Mouse (Mus musculus): ENCODE results near the gene Ensa. TPM values are rescaled to one million over a fixed set of nuclear protein-coding genes. Genes with fewer than 3 reads are reported as not detected.
A peak's percentile ranks its signal among the peaks of the same experiment; 100 is the strongest.
"Not testable (repeated sequence)": the region's sequence is repeated elsewhere in the genome, so short reads cannot be mapped to it uniquely, and the experiment has no call there.

Ensa gene
- polyA plus RNA-seq, 1 experiment from 2014 or later = 95.1 TPM

DNA sequence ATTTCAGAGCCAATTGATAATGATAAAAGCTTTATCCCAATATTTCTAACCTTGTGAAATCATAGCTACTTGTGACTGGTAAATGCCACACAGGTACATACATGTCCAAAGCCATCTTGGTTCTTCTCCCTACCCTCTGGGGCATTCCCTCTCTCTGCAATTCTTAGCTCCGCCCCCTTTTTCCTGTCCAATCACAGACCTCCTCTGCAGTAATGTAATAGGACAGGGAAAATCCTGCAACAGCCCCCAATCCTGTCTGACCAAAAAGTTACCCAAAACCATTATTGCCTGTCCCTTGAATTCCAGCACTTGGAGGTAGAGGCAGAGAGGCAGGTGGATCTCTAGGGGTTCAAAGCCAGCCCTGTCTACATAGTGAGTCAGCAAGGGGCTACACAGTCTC is 3.6 kb upstream of the Ensa start:
- H3K27me3 ChIP-seq (ENCODE audit: control insufficient read depth, insufficient read depth, low read length) = no peaks in the 10 kb centered on the region
- no peak overlapping the region for H3K4me3 ChIP-seq (replicated peaks; ENCODE audit: low read length)
- no peak overlapping the region for H3K9ac ChIP-seq
- H3K36me3 ChIP-seq (replicated peaks; ENCODE audit: control insufficient read depth, insufficient read depth) = peaks cover 43% of the 10 kb centered on the region
- no peak overlapping the region for H3K27ac ChIP-seq
- no peak for ATAC-seq (ENCODE audit: low FRiP score)
- DNase-seq (ENCODE audit: low spot score) = no peak
- H3K9me3 ChIP-seq (ENCODE audit: control insufficient read depth, low read length) = no peaks in the 10 kb centered on the region
- 87% methylated on average over 1 of the region's 1 CpGs for WGBS
- no peak overlapping the region for H3K4me2 ChIP-seq (replicated peaks)
- peaks cover 7% of the 10 kb centered on the region for H3K4me1 ChIP-seq (replicated peaks; ENCODE audit: control insufficient read depth, insufficient read depth, low read length)

DNA sequence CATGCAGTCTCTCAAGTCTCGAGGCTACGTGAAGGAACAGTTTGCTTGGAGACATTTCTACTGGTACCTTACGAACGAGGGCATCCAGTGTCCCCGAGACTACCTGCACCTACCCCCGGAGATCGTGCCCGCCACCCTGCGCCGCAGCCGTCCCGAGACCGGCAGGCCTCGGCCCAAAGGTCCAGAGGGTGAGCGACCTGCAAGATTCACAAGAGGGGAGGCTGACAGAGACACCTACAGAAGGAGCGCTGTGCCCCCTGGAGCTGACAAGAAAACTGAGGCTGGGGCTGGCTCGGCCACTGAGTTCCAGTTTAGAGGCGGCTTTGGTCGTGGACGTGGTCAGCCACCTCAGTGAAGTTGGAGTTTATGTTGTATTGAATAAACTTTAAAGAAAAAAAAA is 2.4 kb upstream of the Ensa start:
- WGBS = 93% methylated on average over 20 of the region's 20 CpGs
- not testable (repeated sequence) for H3K9me3 ChIP-seq (ENCODE audit: control insufficient read depth, low read length); H3K27ac ChIP-seq; DNase-seq (ENCODE audit: low spot score); ATAC-seq (ENCODE audit: low FRiP score); H3K4me3 ChIP-seq (replicated peaks; ENCODE audit: low read length); H3K9ac ChIP-seq; H3K4me2 ChIP-seq (replicated peaks); H3K27me3 ChIP-seq (ENCODE audit: control insufficient read depth, insufficient read depth, low read length)
- peaks cover 43% of the 10 kb centered on the region for H3K36me3 ChIP-seq (replicated peaks; ENCODE audit: control insufficient read depth, insufficient read depth)
- H3K4me1 ChIP-seq (replicated peaks; ENCODE audit: control insufficient read depth, insufficient read depth, low read length) = peaks cover 13% of the 10 kb centered on the region

DNA sequence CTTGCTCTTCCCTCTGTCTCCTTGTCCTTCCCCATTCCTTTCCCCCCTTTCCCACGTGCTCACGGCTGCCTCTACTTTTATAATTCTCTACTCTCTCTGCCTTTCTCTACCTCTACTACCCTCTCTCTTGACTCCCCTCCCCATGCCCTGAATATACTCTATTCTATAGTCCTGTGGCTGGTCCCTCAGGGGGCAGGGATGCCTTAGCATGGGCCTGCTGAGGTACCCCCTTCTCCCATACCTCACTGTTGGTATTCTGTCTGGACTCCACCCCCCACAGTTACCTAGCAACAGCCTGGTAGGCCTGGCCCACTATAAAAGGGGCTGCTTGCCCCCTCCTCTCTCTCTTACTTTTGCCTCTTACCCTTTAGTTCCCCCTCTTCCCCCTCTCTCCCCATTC is 1.2 kb upstream of the Ensa start:
- Histone ChIP-seq H3K4me1 (replicated peaks; ENCODE audit: control insufficient read depth, insufficient read depth, low read length) (peaks cover 13% of the 10 kb centered on the region), H3K4me2 (replicated peaks) (no peak overlapping the region), H3K27ac (no peak overlapping the region), H3K36me3 (replicated peaks; ENCODE audit: control insufficient read depth, insufficient read depth) (peaks cover 44% of the 10 kb centered on the region), H3K4me3 (replicated peaks; ENCODE audit: low read length) (no peak overlapping the region), H3K27me3 (ENCODE audit: control insufficient read depth, insufficient read depth, low read length) (no peaks in the 10 kb centered on the region), H3K9me3 (ENCODE audit: control insufficient read depth, low read length) (no peaks in the 10 kb centered on the region), H3K9ac (no peak overlapping the region)
- ATAC-seq (ENCODE audit: low FRiP score) (no peak), DNase-seq (ENCODE audit: low spot score) (no peak)
- WGBS = 44% methylated on average over 2 of the region's 2 CpGs

DNA sequence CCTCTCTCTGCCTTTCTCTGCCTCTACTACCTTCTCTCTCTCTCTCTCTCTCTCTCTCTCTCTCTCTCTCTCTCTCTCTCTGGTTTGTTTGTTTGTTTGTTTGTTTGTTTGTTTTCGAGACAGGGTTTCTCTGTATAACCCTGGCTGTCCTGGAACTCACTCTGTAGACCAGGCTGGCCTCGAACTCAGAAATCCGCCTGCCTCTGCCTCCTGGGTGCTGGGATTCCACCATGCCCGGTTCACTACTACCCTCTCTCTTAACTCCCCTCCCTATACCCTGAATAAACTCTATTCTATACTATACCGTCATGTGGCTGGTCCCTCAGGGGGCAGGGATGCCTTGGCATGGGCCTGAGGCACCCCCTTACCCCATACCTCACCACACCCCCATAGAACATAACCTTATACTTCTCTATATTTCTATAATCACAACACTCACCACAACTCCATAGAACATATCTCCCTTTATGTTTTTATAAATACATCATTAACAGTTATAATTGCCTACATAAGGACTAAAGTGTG is 740 bp upstream of the Ensa start:
- not testable (repeated sequence) for DNase-seq (ENCODE audit: low spot score); ATAC-seq (ENCODE audit: low FRiP score); H3K27me3 ChIP-seq (ENCODE audit: control insufficient read depth, insufficient read depth, low read length); H3K9me3 ChIP-seq (ENCODE audit: control insufficient read depth, low read length)
- Histone ChIP-seq H3K9ac (peak overlapping the region; percentile 53), H3K36me3 (replicated peaks; ENCODE audit: control insufficient read depth, insufficient read depth) (peaks cover 45% of the 10 kb centered on the region), H3K4me3 (replicated peaks; ENCODE audit: low read length) (peak overlapping the region; percentile 48), H3K4me1 (replicated peaks; ENCODE audit: control insufficient read depth, insufficient read depth, low read length) (peaks cover 13% of the 10 kb centered on the region), H3K27ac (peak overlapping the region; percentile 79), H3K4me2 (replicated peaks) (peak overlapping the region; percentile 55)
- WGBS = 67% methylated on average over 5 of the region's 5 CpGs

DNA sequence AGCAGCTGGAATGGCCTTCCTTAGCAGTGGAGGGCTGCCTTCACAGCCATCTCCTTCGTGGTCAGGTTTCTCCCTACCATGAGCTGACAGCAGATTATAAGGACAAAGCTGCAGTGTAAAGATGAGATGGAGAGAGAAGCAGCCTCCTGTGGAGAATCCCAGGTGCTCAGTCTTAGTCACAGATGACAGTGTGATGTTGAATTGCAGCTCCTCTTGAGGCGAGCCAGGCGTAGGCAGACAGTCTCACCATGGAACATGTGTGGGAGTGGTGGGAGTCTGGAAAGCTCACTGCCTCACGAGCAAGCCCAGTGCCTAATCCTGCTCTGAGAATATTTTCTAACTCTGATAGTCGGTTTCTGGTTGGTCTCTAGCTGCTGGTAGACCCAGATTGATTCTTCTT is 3.0 kb downstream of the Ensa start:
- Histone ChIP-seq H3K9ac (no peak overlapping the region), H3K27ac (no peak overlapping the region), H3K4me2 (replicated peaks) (no peak overlapping the region), H3K9me3 (ENCODE audit: control insufficient read depth, low read length) (no peaks in the 10 kb centered on the region), H3K27me3 (ENCODE audit: control insufficient read depth, insufficient read depth, low read length) (no peaks in the 10 kb centered on the region), H3K36me3 (replicated peaks; ENCODE audit: control insufficient read depth, insufficient read depth) (peaks cover 64% of the 10 kb centered on the region), H3K4me3 (replicated peaks; ENCODE audit: low read length) (no peak overlapping the region), H3K4me1 (replicated peaks; ENCODE audit: control insufficient read depth, insufficient read depth, low read length) (peaks cover 13% of the 10 kb centered on the region)
- DNase-seq (ENCODE audit: low spot score) = no peak
- ATAC-seq (ENCODE audit: low FRiP score) = no peak
- 92% methylated on average over 5 of the region's 5 CpGs for WGBS

DNA sequence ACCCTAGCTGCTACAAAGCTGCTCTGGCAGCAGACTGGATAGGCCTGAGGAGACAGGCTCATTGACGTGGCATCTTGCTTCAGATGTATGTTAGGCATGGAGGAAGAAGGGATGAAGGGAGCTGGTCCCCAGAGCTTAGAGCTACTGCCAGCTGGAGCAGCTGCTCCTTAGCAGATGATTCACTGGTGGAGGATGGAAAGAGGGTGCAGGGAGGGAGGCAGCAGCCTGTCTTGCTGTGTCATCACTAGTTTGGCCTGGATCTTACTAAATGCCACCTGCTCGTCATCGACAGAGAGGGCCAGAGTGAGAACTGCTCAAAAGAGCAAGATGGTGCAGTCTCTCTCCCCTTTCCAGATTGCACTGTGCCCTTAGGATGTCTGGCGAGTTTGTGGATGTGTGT is 5.0 kb downstream of the Ensa start:
- WGBS = 82% methylated on average over 4 of the region's 4 CpGs
- Histone ChIP-seq H3K27me3 (ENCODE audit: control insufficient read depth, insufficient read depth, low read length) (no peaks in the 10 kb centered on the region), H3K4me2 (replicated peaks) (no peak overlapping the region), H3K4me1 (replicated peaks; ENCODE audit: control insufficient read depth, insufficient read depth, low read length) (peaks cover 13% of the 10 kb centered on the region), H3K4me3 (replicated peaks; ENCODE audit: low read length) (no peak overlapping the region), H3K9ac (no peak overlapping the region), H3K36me3 (replicated peaks; ENCODE audit: control insufficient read depth, insufficient read depth) (peaks cover 84% of the 10 kb centered on the region), H3K27ac (no peak overlapping the region), H3K9me3 (ENCODE audit: control insufficient read depth, low read length) (no peaks in the 10 kb centered on the region)
- DNase-seq (ENCODE audit: low spot score) (no peak), ATAC-seq (ENCODE audit: low FRiP score) (no peak)

DNA sequence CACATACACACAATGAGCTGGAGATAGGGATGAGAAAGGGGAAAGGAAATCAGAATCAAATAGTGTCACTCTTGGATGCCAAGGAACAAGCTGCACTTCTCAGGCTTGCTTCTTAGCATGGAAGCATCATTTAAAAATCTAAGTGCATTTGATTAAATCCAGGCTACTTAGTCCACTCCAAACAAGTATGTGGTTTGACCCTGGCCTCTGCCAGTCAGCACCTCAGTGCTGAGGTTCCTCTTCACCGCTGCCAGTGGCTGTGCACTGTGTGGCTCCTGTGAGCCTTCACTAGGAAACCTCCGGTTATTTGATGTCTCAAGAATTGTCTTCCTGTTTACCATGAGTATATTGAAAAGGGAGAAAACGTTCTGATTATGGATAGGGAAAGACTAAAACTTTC is 6.1 kb downstream of the Ensa start:
- peaks cover 94% of the 10 kb centered on the region for H3K36me3 ChIP-seq (replicated peaks; ENCODE audit: control insufficient read depth, insufficient read depth)
- H3K9me3 ChIP-seq (ENCODE audit: control insufficient read depth, low read length) = no peaks in the 10 kb centered on the region
- H3K9ac ChIP-seq = no peak overlapping the region
- H3K27ac ChIP-seq = no peak overlapping the region
- 88% methylated on average over 3 of the region's 3 CpGs for WGBS
- no peak overlapping the region for H3K4me2 ChIP-seq (replicated peaks)
- H3K4me3 ChIP-seq (replicated peaks; ENCODE audit: low read length) = no peak overlapping the region
- ATAC-seq (ENCODE audit: low FRiP score) (no peak), DNase-seq (ENCODE audit: low spot score) (no peak)
- H3K27me3 ChIP-seq (ENCODE audit: control insufficient read depth, insufficient read depth, low read length) = no peaks in the 10 kb centered on the region
- H3K4me1 ChIP-seq (replicated peaks; ENCODE audit: control insufficient read depth, insufficient read depth, low read length) = peaks cover 10% of the 10 kb centered on the region

DNA sequence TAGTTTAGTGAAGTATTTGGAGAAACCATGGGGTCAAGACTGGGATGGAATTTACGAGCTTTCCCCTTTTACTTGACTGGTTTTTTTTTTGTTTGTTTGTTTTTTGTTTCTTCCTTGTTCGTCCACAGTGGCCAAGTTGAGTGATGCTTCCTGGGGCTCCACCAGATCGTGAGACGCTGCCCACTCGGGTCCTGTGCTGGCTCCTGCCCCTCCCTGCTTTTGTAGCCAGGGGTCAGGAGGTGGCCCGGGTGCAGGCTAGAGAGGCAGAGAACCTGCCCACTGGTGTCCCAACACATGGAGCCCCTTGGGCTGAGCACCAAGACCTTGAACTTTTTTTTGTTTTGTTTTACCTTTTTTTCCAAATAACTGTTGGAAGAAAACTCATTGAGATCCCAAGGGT is 6.5 kb downstream of the Ensa start:
- Histone ChIP-seq H3K4me3 (replicated peaks; ENCODE audit: low read length) (no peak overlapping the region), H3K9me3 (ENCODE audit: control insufficient read depth, low read length) (no peaks in the 10 kb centered on the region), H3K27ac (no peak overlapping the region), H3K9ac (no peak overlapping the region), H3K36me3 (replicated peaks; ENCODE audit: control insufficient read depth, insufficient read depth) (peaks cover 97% of the 10 kb centered on the region), H3K4me1 (replicated peaks; ENCODE audit: control insufficient read depth, insufficient read depth, low read length) (peaks cover 5% of the 10 kb centered on the region), H3K27me3 (ENCODE audit: control insufficient read depth, insufficient read depth, low read length) (no peaks in the 10 kb centered on the region), H3K4me2 (replicated peaks) (no peak overlapping the region)
- no peak for DNase-seq (ENCODE audit: low spot score)
- whole genome bisulfite sequencing = 76% methylated on average over 6 of the region's 6 CpGs
- ATAC-seq (ENCODE audit: low FRiP score) = no peak

DNA sequence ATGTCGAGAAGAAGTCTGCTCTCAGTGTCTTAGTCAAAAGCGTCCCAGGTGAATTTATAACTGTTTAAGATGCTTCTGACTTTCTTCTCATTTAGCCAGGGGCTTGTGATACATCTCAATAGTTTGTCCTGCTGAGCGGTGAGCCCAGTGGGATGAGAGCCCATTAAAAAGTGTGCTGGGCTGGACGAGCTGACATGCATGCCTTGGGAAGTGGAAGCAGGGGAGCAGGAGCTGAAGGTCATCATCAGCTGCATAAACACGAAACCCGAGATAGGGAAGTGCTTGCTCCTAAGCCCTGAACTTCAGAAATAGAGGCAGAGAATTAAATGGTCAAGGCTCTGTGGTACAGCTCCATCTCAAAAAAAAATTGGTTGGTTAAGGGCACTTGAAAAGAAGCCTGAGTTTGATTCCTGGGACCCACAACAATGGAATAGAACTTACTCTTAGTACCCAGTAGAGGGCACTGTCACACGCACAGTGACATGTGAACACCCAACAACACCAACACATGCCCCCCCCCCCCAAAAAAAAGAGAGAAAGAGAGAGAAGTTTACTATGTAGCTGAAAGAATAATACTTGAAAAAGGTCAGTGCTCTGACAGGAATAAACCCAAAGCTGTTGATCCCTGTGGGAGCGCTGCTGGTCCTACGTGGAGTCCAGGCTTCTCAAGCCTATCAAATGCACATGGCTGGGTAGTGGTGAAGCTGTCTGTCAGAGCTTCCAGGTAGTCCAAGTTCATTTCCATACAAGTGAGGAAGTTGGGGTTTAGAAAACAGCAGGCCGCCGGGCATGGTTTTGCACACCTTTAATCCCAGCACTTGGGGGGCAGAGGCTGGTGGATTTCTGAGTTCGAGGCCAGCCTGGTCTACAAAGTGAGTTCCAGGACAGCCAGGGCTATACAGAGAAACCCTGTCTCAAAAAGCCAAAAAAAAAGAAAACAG is 8.1 kb downstream of the Ensa start:
- Histone ChIP-seq H3K4me2 (replicated peaks) (no peak overlapping the region), H3K27me3 (ENCODE audit: control insufficient read depth, insufficient read depth, low read length) (no peaks in the 10 kb centered on the region), H3K4me3 (replicated peaks; ENCODE audit: low read length) (no peak overlapping the region), H3K9me3 (ENCODE audit: control insufficient read depth, low read length) (no peaks in the 10 kb centered on the region), H3K27ac (no peak overlapping the region), H3K9ac (no peak overlapping the region), H3K4me1 (replicated peaks; ENCODE audit: control insufficient read depth, insufficient read depth, low read length) (no peaks in the 10 kb centered on the region), H3K36me3 (replicated peaks; ENCODE audit: control insufficient read depth, insufficient read depth) (peaks cover 96% of the 10 kb centered on the region)
- DNase-seq (ENCODE audit: low spot score) (peak; percentile 49), ATAC-seq (ENCODE audit: low FRiP score) (no peak)
- 80% methylated on average over 12 of the region's 12 CpGs for WGBS
